Comparison of ENCODE assay signal across 8 mouse cellular contexts in genomic region chr7:141468522-141469211, GRCm38 (mm10). TPM values are rescaled to one million over a fixed set of nuclear protein-coding genes. Genes with fewer than 3 reads are reported as not detected.
DNase-seq lines count a peak whose midpoint lies in the region; TF ChIP-seq lines count a peak whose summit lies in the region.

No protein-coding gene starts in this region.

- H3K79me2 ChIP-seq in macrophage (ENCODE audit: inconsistent target) = peaks cover 50% of the 10 kb centered on the region

- intact Hi-C loops in heart, postnatal 10 days (cut with DNase I) = no loop called here

- peak; percentile 97 for TF ChIP-seq POLR2A in embryonic fibroblast, embryonic 13.5 days (IDR thresholded peaks at IDR 0.05; ENCODE audit: low read depth, low read length)

- peaks cover 12% of the 10 kb centered on the region; the same call in 1 of the 2 replicates for H3K4me1 ChIP-seq in embryonic fibroblast, embryonic 13.5 days (ENCODE audit: control insufficient read depth, insufficient read depth, low read length)

- peak overlapping the region; percentile 98 for H3K4me3 ChIP-seq in embryonic fibroblast, embryonic 13.5 days (ENCODE audit: insufficient read depth, low read length)
- peak overlapping the region; percentile 92 for H3K4me3 ChIP-seq in macrophage (ENCODE audit: inconsistent target)

- 4% methylated on average over 8 of the region's 8 CpGs for WGBS in macrophage (ENCODE audit: missing documents)

- DNase-seq in layer of hippocampus, postnatal 10 days (ENCODE audit: low spot score in 2 of 2) = peak; percentile 55 to 65
- no peak for DNase-seq in layer of hippocampus, adult 11-12 months (ENCODE audit: low spot score)
- DNase-seq in adrenal gland, postnatal 10 days = peak; percentile 88
- peak; percentile 82 to 86 for DNase-seq in heart, postnatal 10 days
- DNase-seq in kidney, postnatal 36 days = peak; percentile 82
- peak; percentile 68 to 74 for DNase-seq in spleen, postnatal 4 days (ENCODE audit: low spot score in 2 of 2)

- H3K36me3 ChIP-seq in macrophage (ENCODE audit: inconsistent target) = peaks cover 17% of the 10 kb centered on the region; the same call in 1 of the 2 replicates

- no peak for TF ChIP-seq CTCF in embryonic fibroblast, embryonic 13.5 days (IDR thresholded peaks at IDR 0.05; ENCODE audit: borderline replicate concordance, insufficient read depth, low read length)

- H3K27ac ChIP-seq in embryonic fibroblast, embryonic 13.5 days (ENCODE audit: insufficient read depth, low read length) = peak overlapping the region; percentile 93
- H3K27ac ChIP-seq in macrophage = peak overlapping the region; percentile 82

RNA-seq across cellular contexts. Expression of gene Cd151, which starts 1.5 kb away (rescaled TPM):
- total RNA-seq in layer of hippocampus, postnatal 10 days (2021) = 10 to 100 TPM; 38.7 to 39.9 TPM
- total RNA-seq in adrenal gland, postnatal 10 days (2021) = 100 to 1,000 TPM; 184 to 198 TPM
- polyA plus RNA-seq in embryonic fibroblast, embryonic 13.5 days (2011; ENCODE audit: insufficient read length, low read depth, missing spikeins) = 58.4 and 94.0 TPM in 2 replicates
- 100 to 1,000 TPM; 297 to 312 TPM for total RNA-seq in heart, postnatal 10 days (2021)
- total RNA-seq in macrophage (2018; cell fraction: chromatin; rRNA removed) = 10 to 100 TPM in 24 of 26 experiments, 1 to 10 TPM in 2; 5.1 to 58.6 (median 27.5) TPM
- total RNA-seq in macrophage (2018; cell fraction: cytosol; rRNA removed) = 10 to 100 TPM; 32.3 to 71.3 (median 44.7) TPM
- 10 to 100 TPM; 22.8 to 70.2 (median 40.4) TPM for total RNA-seq in macrophage (2018; cell fraction: nucleus; rRNA removed)
- 58.4 to 83.6 TPM (median 60.3 TPM) in 3 replicates for polyA plus RNA-seq in macrophage (2018)

RNA-seq across cellular contexts. Expression of gene Polr2l, which starts 6.3 kb away (rescaled TPM):
- 10 to 100 TPM; 43.0 to 50.5 TPM for total RNA-seq in layer of hippocampus, postnatal 10 days (2021)
- 10 to 100 TPM; 58.3 to 59.7 TPM for total RNA-seq in adrenal gland, postnatal 10 days (2021)
- 13.1 and 24.1 TPM in 2 replicates for polyA plus RNA-seq in embryonic fibroblast, embryonic 13.5 days (2011; ENCODE audit: insufficient read length, low read depth, missing spikeins)
- total RNA-seq in heart, postnatal 10 days (2021) = 10 to 100 TPM; 59.8 to 65.5 TPM
- total RNA-seq in macrophage (2018; cell fraction: chromatin; rRNA removed) = 1 to 10 TPM in 20 of 26 experiments, under 1 TPM in 5, not detected in 1; 0.66 to 4.8 (median 1.9) TPM
- 10 to 100 TPM; 12.7 to 21.0 (median 16.7) TPM for total RNA-seq in macrophage (2018; cell fraction: cytosol; rRNA removed)
- 10 to 100 TPM in 1 of 26 experiments, 1 to 10 TPM in 25; 2.0 to 10.8 (median 4.9) TPM for total RNA-seq in macrophage (2018; cell fraction: nucleus; rRNA removed)
- 8.3 to 22.8 TPM (median 12.8 TPM) in 3 replicates for polyA plus RNA-seq in macrophage (2018)

RNA-seq across cellular contexts. Expression of gene Tspan4, which starts 6.4 kb away (rescaled TPM):
- total RNA-seq in layer of hippocampus, postnatal 10 days (2021) = 10 to 100 TPM; 32.9 to 34.1 TPM
- total RNA-seq in adrenal gland, postnatal 10 days (2021) = 10 to 100 TPM; 53.8 to 57.1 TPM
- 184 and 207 TPM in 2 replicates for polyA plus RNA-seq in embryonic fibroblast, embryonic 13.5 days (2011; ENCODE audit: insufficient read length, low read depth, missing spikeins)
- 10 to 100 TPM; 37.3 to 38.9 TPM for total RNA-seq in heart, postnatal 10 days (2021)
- 10 to 100 TPM in 22 of 26 experiments, 1 to 10 TPM in 4; 5.5 to 64.4 (median 18.6) TPM for total RNA-seq in macrophage (2018; cell fraction: chromatin; rRNA removed)
- total RNA-seq in macrophage (2018; cell fraction: cytosol; rRNA removed) = 100 to 1,000 TPM in 13 of 26 experiments, 10 to 100 TPM in 13; 59.2 to 144 (median 95.9) TPM
- total RNA-seq in macrophage (2018; cell fraction: nucleus; rRNA removed) = 10 to 100 TPM; 20.5 to 94.6 (median 59.4) TPM
- 48.8 to 142 TPM (median 129 TPM) in 3 replicates for polyA plus RNA-seq in macrophage (2018)

RNA-seq across cellular contexts. Expression of gene Cracr2b, which starts 7.8 kb away (rescaled TPM):
- 1 to 10 TPM; 4.6 to 7.2 TPM for total RNA-seq in layer of hippocampus, postnatal 10 days (2021)
- 10 to 100 TPM; 16.8 to 19.6 TPM for total RNA-seq in adrenal gland, postnatal 10 days (2021)
- 1.3 and 2.7 TPM in 2 replicates for polyA plus RNA-seq in embryonic fibroblast, embryonic 13.5 days (2011; ENCODE audit: insufficient read length, low read depth, missing spikeins)
- total RNA-seq in heart, postnatal 10 days (2021) = 10 to 100 TPM; 23.2 to 26.1 TPM
- 100 to 1,000 TPM in 3 of 26 experiments, 10 to 100 TPM in 16, 1 to 10 TPM in 7; 3.3 to 175 (median 28.4) TPM for total RNA-seq in macrophage (2018; cell fraction: chromatin; rRNA removed)
- total RNA-seq in macrophage (2018; cell fraction: cytosol; rRNA removed) = 10 to 100 TPM in 14 of 26 experiments, 1 to 10 TPM in 12; 2.7 to 27.1 (median 10.4) TPM
- 10 to 100 TPM in 17 of 26 experiments, 1 to 10 TPM in 9; 3.5 to 65.9 (median 13.5) TPM for total RNA-seq in macrophage (2018; cell fraction: nucleus; rRNA removed)
- polyA plus RNA-seq in macrophage (2018) = 15.7 to 22.0 TPM (median 19.0 TPM) in 3 replicates

RNA-seq across cellular contexts. Expression of gene Pnpla2, which starts 13.7 kb away (rescaled TPM):
- total RNA-seq in layer of hippocampus, postnatal 10 days (2021) = 10 to 100 TPM; 18.7 to 23.4 TPM
- 1,000 to 10,000 TPM; 1,181 to 1,292 TPM for total RNA-seq in adrenal gland, postnatal 10 days (2021)
- 18.9 and 26.7 TPM in 2 replicates for polyA plus RNA-seq in embryonic fibroblast, embryonic 13.5 days (2011; ENCODE audit: insufficient read length, low read depth, missing spikeins)
- total RNA-seq in heart, postnatal 10 days (2021) = 100 to 1,000 TPM; 244 to 353 TPM
- 10 to 100 TPM in 22 of 26 experiments, 1 to 10 TPM in 4; 7.5 to 38.7 (median 16.8) TPM for total RNA-seq in macrophage (2018; cell fraction: chromatin; rRNA removed)
- 10 to 100 TPM; 37.7 to 80.6 (median 52.0) TPM for total RNA-seq in macrophage (2018; cell fraction: cytosol; rRNA removed)
- total RNA-seq in macrophage (2018; cell fraction: nucleus; rRNA removed) = 10 to 100 TPM; 15.5 to 44.6 (median 23.4) TPM
- polyA plus RNA-seq in macrophage (2018) = 36.1 to 135 TPM (median 74.0 TPM) in 3 replicates

Comparison
In these comparisons a context has a peak if more than half of its experiments do, and no peak if none do; other contexts are left out.
1. RNA of gene Cd151, which starts 1.5 kb away (total RNA-seq): 297 to 312 TPM in heart, postnatal 10 days and 184 to 198 TPM in adrenal gland, postnatal 10 days; 38.7 to 39.9 TPM in layer of hippocampus, postnatal 10 days; every median in the first group is over 4 times any median in the second.